Mouse (Mus musculus): ENCODE results near the gene Lpcat2.

DNA sequence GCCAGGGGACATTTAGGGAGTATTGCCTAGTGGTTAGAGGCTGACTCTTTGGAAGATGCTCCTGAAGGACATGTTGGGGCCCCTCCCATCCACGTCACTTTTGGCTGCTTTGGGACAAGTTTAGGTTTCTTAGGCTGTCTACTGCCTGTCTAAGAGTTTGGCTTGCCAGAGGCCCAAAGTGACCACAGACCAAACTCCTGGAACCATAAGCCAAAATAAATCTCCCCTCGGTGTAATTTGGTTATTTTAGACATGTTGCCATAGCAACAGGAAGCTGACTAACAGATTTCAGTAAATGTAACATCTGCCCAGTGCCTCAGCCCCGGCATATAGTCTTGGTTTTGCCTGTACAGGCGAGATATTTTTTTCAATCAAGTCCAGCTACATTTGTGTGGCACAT lies 82.9 kb downstream of the Lpcat2 start:
- TF ChIP-seq CTCF (IDR thresholded peaks at IDR 0.05; ENCODE audit: extremely low read depth, insufficient read length, insufficient replicate concordance, low read depth, low read length) (no peak), POLR2A (IDR thresholded peaks at IDR 0.05; ENCODE audit: low read depth, low read length) (no peak)

Measured in small intestine, adult 2 months (tissue).